Mouse (Mus musculus) C2C12 (cell line): ENCODE measurements around the gene Myo1f.

Source experiments
- CEBPB ChIP-seq: IDR thresholded peaks from one replicate; pipeline ENCODE4 v1.6.1; 2011; ENCODE audit warnings: low read depth, mild to moderate bottlenecking, control low read depth, moderate library complexity
- CTCF ChIP-seq: IDR thresholded peaks from one replicate; pipeline ENCODE4 v1.5.1; 2011; ENCODE audit not compliant: control insufficient read depth, insufficient read depth, insufficient read length
- MAX ChIP-seq: IDR thresholded peaks from one replicate; pipeline ENCODE4 v1.6.1; 2011; ENCODE audit warnings: mild to moderate bottlenecking, control low read depth
- MYOD1 ChIP-seq: IDR thresholded peaks from one replicate; pipeline ENCODE4 v1.6.1; 2011; ENCODE audit warnings: low read depth; ENCODE audit not compliant: control insufficient read depth, insufficient read length
- MYOG ChIP-seq: IDR thresholded peaks from one replicate; pipeline ENCODE4 v1.6.1; 2011; ENCODE audit not compliant: control insufficient read depth, insufficient read length; ENCODE audit errors: extremely low read depth
- USF1 ChIP-seq: IDR thresholded peaks from one replicate; pipeline ENCODE4 v1.6.1; 2011; ENCODE audit warnings: low read depth, mild to moderate bottlenecking, control low read depth, moderate library complexity

- no peak for TF ChIP-seq CTCF
- TF ChIP-seq MAX: no peak
- TF ChIP-seq MYOG: no peak
- no peak for TF ChIP-seq MYOD1
- TF ChIP-seq CEBPB: no peak
- no peak for TF ChIP-seq USF1
These were observed 10.7 kb downstream of the Myo1f start for GRCm38 (mm10) chr17:33566182-33566581.
